Mouse (Mus musculus) heart, embryonic 12.5 days (tissue): Measurements from ENCODE around the gene Tbc1d8. TPM values are rescaled to one million over a fixed set of nuclear protein-coding genes. Genes with fewer than 3 reads are reported as not detected.

Experiments
- ATAC-seq: fragments of 200-750 bp; cut with Nextera tagmentation; 2 replicates; pipeline ENCODE4 v1.8.0; 2017; ENCODE audit warnings: moderate TSS enrichment, moderate library complexity; ENCODE audit not compliant: insufficient number of reproducible peaks, low FRiP score
- H3K27ac ChIP-seq: fragments of 300-500 bp; sonication (generic); 2 replicates; pipeline ENCODE4 v1.5.1; 2016; ENCODE audit warnings: mild to moderate bottlenecking, moderate library complexity; ENCODE audit not compliant: poor library complexity, severe bottlenecking
- H3K27me3 ChIP-seq: fragments of 300-500 bp; sonication (generic); replicated peaks from 2 replicates; pipeline ENCODE4 v1.6.1; 2016; ENCODE audit warnings: mild to moderate bottlenecking, moderate library complexity
- H3K36me3 ChIP-seq: fragments of 300-500 bp; sonication (generic); 2 replicates; pipeline ENCODE4 v1.6.1; 2016; ENCODE audit warnings: mild to moderate bottlenecking, moderate library complexity
- H3K4me1 ChIP-seq: fragments of 300-500 bp; sonication (generic); replicated peaks from 2 replicates; pipeline ENCODE4 v1.6.1; 2016; ENCODE audit warnings: mild to moderate bottlenecking
- H3K4me2 ChIP-seq: fragments of 300-500 bp; sonication (generic); 2 replicates; pipeline ENCODE4 v1.6.1; 2016; ENCODE audit warnings: mild to moderate bottlenecking, moderate library complexity
- H3K4me3 ChIP-seq: fragments of 300-500 bp; sonication (generic); 2 replicates; pipeline ENCODE4 v1.5.1; 2016; ENCODE audit warnings: mild to moderate bottlenecking
- H3K9ac ChIP-seq: fragments of 300-500 bp; sonication (generic); 2 replicates; pipeline ENCODE4 v1.6.1; 2016; ENCODE audit warnings: mild to moderate bottlenecking, moderate library complexity
- H3K9me3 ChIP-seq: fragments of 300-500 bp; sonication (generic); replicated peaks from 2 replicates; pipeline ENCODE4 v1.6.1; 2016; ENCODE audit warnings: mild to moderate bottlenecking, moderate library complexity
- WGBS: fragments of 180-500 bp; shearing (Covaris S2); methylation state at CpG from one replicate; pipeline ENCODE4 v1.1.7; 2016; 5-methylcytosine and 5-hydroxymethylcytosine counted together
- polyA plus RNA-seq: library from polyadenylated mRNA; unstranded; fragments of >200 nt; fragmentation: Nextera tagmentation; extraction: Ambion mirVana; gene quantifications from 2 replicates; pipeline ENCODE4 v1.2.1, GENCODE M21; 2016

Gene Tbc1d8
- polyA plus RNA-seq, 1 experiment from 2014 or later = 14.1 TPM

GRCm38 (mm10) chr1:39505600-39505999 is 27.0 kb upstream of the Tbc1d8 start:
- H3K4me1 ChIP-seq = peaks cover 10% of the 10 kb centered on the region
- 64% methylated on average over 9 of the region's 9 CpGs for whole genome bisulfite sequencing
- no peak for ATAC-seq
- H3K9ac ChIP-seq = no peak overlapping the region
- H3K27ac ChIP-seq = no peak overlapping the region
- no peak overlapping the region for H3K4me3 ChIP-seq
- 0 out of 2 replicates have a peak, but pooled peaks cover under 1% of the 10 kb centered on the region for H3K27me3 ChIP-seq
- no peak overlapping the region for H3K4me2 ChIP-seq
- H3K9me3 ChIP-seq = no peaks in the 10 kb centered on the region
- H3K36me3 ChIP-seq = no peaks in the 10 kb centered on the region

GRCm38 (mm10) chr1:39504261-39504660 is 25.7 kb upstream of the Tbc1d8 start:
- Histone ChIP-seq H3K36me3 (no peaks in the 10 kb centered on the region), H3K4me3 (no peak overlapping the region), H3K9me3 (no peaks in the 10 kb centered on the region), H3K27ac (no peak overlapping the region), H3K27me3 (0 out of 2 replicates have a peak, but pooled peaks cover 7% of the 10 kb centered on the region), H3K9ac (no peak overlapping the region), H3K4me2 (no peak overlapping the region), H3K4me1 (peaks cover 7% of the 10 kb centered on the region)
- 5% methylated on average over 1 of the region's 1 CpGs for WGBS
- ATAC-seq = no peak

GRCm38 (mm10) chr1:39502817-39503633 is 24.5 kb upstream of the Tbc1d8 start:
- 0 out of 2 replicates have a peak, but pooled peaks cover 7% of the 10 kb centered on the region for H3K27me3 ChIP-seq
- no peaks in the 10 kb centered on the region for H3K36me3 ChIP-seq
- H3K9ac ChIP-seq = no peak overlapping the region
- H3K27ac ChIP-seq = no peak overlapping the region
- no peaks in the 10 kb centered on the region for H3K9me3 ChIP-seq
- no peak overlapping the region for H3K4me3 ChIP-seq
- H3K4me1 ChIP-seq = no peaks in the 10 kb centered on the region
- H3K4me2 ChIP-seq = no peak overlapping the region
- ATAC-seq = no peak
- WGBS = 80% methylated on average over 17 of the region's 17 CpGs

GRCm38 (mm10) chr1:39499485-39499941 is 21.0 kb upstream of the Tbc1d8 start:
- H3K27me3 ChIP-seq = 0 out of 2 replicates have a peak, but pooled peaks cover 7% of the 10 kb centered on the region
- no peaks in the 10 kb centered on the region; the same call in 1 of the 2 replicates for H3K9me3 ChIP-seq
- no peak overlapping the region for H3K9ac ChIP-seq
- no peaks in the 10 kb centered on the region for H3K4me1 ChIP-seq
- H3K4me3 ChIP-seq = no peak overlapping the region
- H3K4me2 ChIP-seq = no peak overlapping the region
- peak; percentile 59; the same call in 1 of the 2 replicates for ATAC-seq
- H3K27ac ChIP-seq = no peak overlapping the region
- no peaks in the 10 kb centered on the region for H3K36me3 ChIP-seq
- WGBS = 66% methylated on average over 2 of the region's 2 CpGs

- Histone ChIP-seq H3K9me3 (no peaks in the 10 kb centered on the region; the same call in 1 of the 2 replicates), H3K4me1 (no peaks in the 10 kb centered on the region), H3K27me3 (0 out of 2 replicates have a peak, but pooled peaks cover 7% of the 10 kb centered on the region), H3K9ac (no peak overlapping the region), H3K4me2 (no peak overlapping the region), H3K36me3 (no peaks in the 10 kb centered on the region), H3K27ac (no peak overlapping the region), H3K4me3 (no peak overlapping the region)
- WGBS = 82% methylated on average over 11 of the region's 11 CpGs
- ATAC-seq = no peak
Observed at GRCm38 (mm10) chr1:39497748-39498147, 19.2 kb upstream of the Tbc1d8 start.

- WGBS = 90% methylated on average over 4 of the region's 4 CpGs
- no peak overlapping the region for H3K4me3 ChIP-seq
Observed at GRCm38 (mm10) chr1:39496995-39497394, 18.4 kb upstream of the Tbc1d8 start.

GRCm38 (mm10) chr1:39493664-39494063 is 15.1 kb upstream of the Tbc1d8 start:
- 77% methylated on average over 3 of the region's 3 CpGs for WGBS
- Histone ChIP-seq H3K9ac (no peak overlapping the region), H3K4me3 (no peak overlapping the region), H3K36me3 (no peaks in the 10 kb centered on the region), H3K27me3 (no peaks in the 10 kb centered on the region), H3K4me1 (no peaks in the 10 kb centered on the region), H3K27ac (no peak overlapping the region), H3K4me2 (no peak overlapping the region), H3K9me3 (no peaks in the 10 kb centered on the region; the same call in 1 of the 2 replicates)
- ATAC-seq = no peak

More at GRCm38 (mm10) chr1:39496995-39497394, 18.4 kb upstream of the Tbc1d8 start:
- H3K27ac ChIP-seq = no peak overlapping the region
- no peak for ATAC-seq
- H3K9me3 ChIP-seq = no peaks in the 10 kb centered on the region; the same call in 1 of the 2 replicates
- no peak overlapping the region for H3K9ac ChIP-seq
- H3K27me3 ChIP-seq = 0 out of 2 replicates have a peak, but pooled peaks cover 7% of the 10 kb centered on the region
- H3K36me3 ChIP-seq = no peaks in the 10 kb centered on the region
- H3K4me1 ChIP-seq = no peaks in the 10 kb centered on the region
- H3K4me2 ChIP-seq = no peak overlapping the region

GRCm38 (mm10) chr1:39493165-39493564 is 14.6 kb upstream of the Tbc1d8 start:
- Histone ChIP-seq H3K9me3 (no peaks in the 10 kb centered on the region; the same call in 1 of the 2 replicates), H3K4me2 (no peak overlapping the region), H3K9ac (no peak overlapping the region), H3K36me3 (no peaks in the 10 kb centered on the region), H3K4me1 (no peaks in the 10 kb centered on the region), H3K4me3 (no peak overlapping the region), H3K27ac (no peak overlapping the region), H3K27me3 (no peaks in the 10 kb centered on the region)
- no peak for ATAC-seq
- 76% methylated on average over 5 of the region's 5 CpGs for WGBS

- no peak overlapping the region for H3K9ac ChIP-seq
- H3K4me3 ChIP-seq = no peak overlapping the region
- H3K27me3 ChIP-seq = no peaks in the 10 kb centered on the region
- H3K4me1 ChIP-seq = no peaks in the 10 kb centered on the region
- no peaks in the 10 kb centered on the region for H3K9me3 ChIP-seq
- H3K4me2 ChIP-seq = no peak overlapping the region
- ATAC-seq = no peak
- no peak overlapping the region for H3K27ac ChIP-seq
- no peaks in the 10 kb centered on the region for H3K36me3 ChIP-seq
- WGBS = 73% methylated on average over 3 of the region's 3 CpGs
Observed at GRCm38 (mm10) chr1:39487370-39487769, 8.8 kb upstream of the Tbc1d8 start.

- 63% methylated on average over 10 of the region's 10 CpGs for WGBS
- Histone ChIP-seq H3K9me3 (no peaks in the 10 kb centered on the region), H3K27me3 (no peaks in the 10 kb centered on the region)
Observed at GRCm38 (mm10) chr1:39482115-39482815, 3.7 kb upstream of the Tbc1d8 start.

GRCm38 (mm10) chr1:39479254-39479653 is 699 bp upstream of the Tbc1d8 start:
- H3K4me1 ChIP-seq = peaks cover 18% of the 10 kb centered on the region; the same call in 1 of the 2 replicates
- 0 out of 2 replicates have a peak, but pooled peaks cover 4% of the 10 kb centered on the region for H3K36me3 ChIP-seq
- H3K27me3 ChIP-seq = 0 out of 2 replicates have a peak, but pooled peaks cover 4% of the 10 kb centered on the region
- H3K4me3 ChIP-seq = no peak overlapping the region
- ATAC-seq = no peak
- H3K9ac ChIP-seq = no peak overlapping the region
- peak overlapping the region; percentile 98; the same call in 1 of the 2 replicates for H3K4me2 ChIP-seq
- WGBS = 76% methylated on average over 5 of the region's 5 CpGs
- H3K27ac ChIP-seq = no peak overlapping the region
- H3K9me3 ChIP-seq = no peaks in the 10 kb centered on the region; the same call in 1 of the 2 replicates

More at GRCm38 (mm10) chr1:39482115-39482815, 3.7 kb upstream of the Tbc1d8 start:
- Histone ChIP-seq H3K36me3 (no peaks in the 10 kb centered on the region), H3K9ac (no peak overlapping the region), H3K4me3 (no peak overlapping the region), H3K4me2 (no peak overlapping the region), H3K4me1 (peaks cover 7% of the 10 kb centered on the region; the same call in 1 of the 2 replicates), H3K27ac (no peak overlapping the region)
- no peak for ATAC-seq
